Mouse (Mus musculus) lung, adult 10 weeks (tissue): ENCODE measurements around the gene Olfr686. TPM values are rescaled to one million over a fixed set of nuclear protein-coding genes. Genes with fewer than 3 reads are reported as not detected.

Source experiments
- polyA plus RNA-seq: library from polyadenylated mRNA; stranded (reverse); fragments of 350-450 nt; fragmentation: Illumina TruSeq; extraction: RNeasy Lipid Tissue Mini Kit (QIAGEN cat#74804); gene quantifications from one replicate; pipeline ENCODE4 v1.2.3, GENCODE M21; 2014; ENCODE audit warnings: low read depth, low replicate concordance; ENCODE audit not compliant: insufficient read depth

Olfr686 gene
- not detected for polyA plus RNA-seq

DNA sequence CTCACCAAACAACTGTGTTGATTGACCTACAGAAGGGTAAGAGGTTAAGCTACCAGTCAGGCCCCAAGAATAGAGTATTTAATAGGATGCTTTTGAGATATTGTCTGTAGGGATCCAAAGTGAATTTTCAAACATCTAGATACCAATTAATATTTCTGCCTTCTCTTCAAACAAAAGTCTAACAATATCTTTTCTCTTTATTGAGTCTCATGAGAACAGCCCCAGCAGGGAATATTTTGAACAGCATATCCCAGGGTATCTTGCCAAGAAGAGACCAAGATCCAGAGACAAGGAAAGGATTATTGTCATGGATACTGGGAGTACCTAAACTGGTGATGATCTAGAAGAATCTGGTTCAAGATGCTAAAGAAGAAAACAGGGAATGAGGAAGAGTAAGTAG is at the start of gene Olfr686:
Olfr686 (minus strand) TSS at position 101 of the 400 bp plus-strand sequence.

DNA sequence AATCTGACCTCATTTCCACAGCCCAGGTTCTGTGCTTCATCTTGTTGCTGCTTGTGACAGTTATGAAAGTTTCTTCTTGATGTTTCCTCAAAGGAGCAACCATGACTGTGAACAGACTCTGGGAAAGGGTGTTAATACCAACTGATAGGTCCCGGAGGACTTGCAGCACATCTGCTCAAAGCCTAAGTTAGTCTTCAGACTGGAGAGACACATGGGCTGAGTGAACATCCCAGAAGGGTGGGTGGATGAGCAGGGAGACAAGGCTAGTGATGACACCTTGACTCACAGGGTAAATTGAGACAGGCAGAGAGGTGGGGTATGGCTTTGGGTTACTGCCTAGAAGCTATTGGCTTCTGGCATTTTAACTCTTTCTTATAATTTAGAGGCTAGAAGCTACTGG is 21.4 kb downstream of the Olfr686 start, which contains the start of gene Olfr685:
Olfr685 (minus strand) TSS at position 101 of the 400 bp plus-strand sequence.

DNA sequence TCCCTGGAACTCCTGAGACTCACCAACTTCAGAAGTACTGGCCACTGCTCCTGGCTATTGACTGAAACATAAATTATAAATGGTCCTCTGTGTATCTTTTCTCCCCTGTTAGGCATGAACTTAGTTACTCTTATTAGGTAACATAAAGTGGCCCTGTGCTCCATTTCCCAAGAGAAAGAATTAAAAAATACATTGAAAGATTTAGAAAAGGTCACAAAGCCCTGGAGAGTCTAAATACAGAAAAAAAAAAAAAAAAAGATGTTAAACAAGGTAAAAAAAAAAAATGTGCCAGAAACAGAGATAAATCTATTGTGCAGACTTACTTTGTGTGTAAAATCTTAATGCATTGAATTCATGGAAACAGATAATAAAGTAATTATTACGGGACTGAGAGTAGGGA is 43.7 kb downstream of the Olfr686 start, which contains the start of gene Olfr684:
Olfr684 (minus strand) TSS at position 101 of the 400 bp plus-strand sequence.

Other genes with a start within 250 kb of the Olfr686 start
- gene Olfr670, start 244.9 kb downstream of the Olfr686 start, polyA plus RNA-seq: not detected
- not detected for gene Olfr671, start 228.4 kb downstream of the Olfr686 start, polyA plus RNA-seq
- not detected for gene Olfr672, start 205.5 kb downstream of the Olfr686 start, polyA plus RNA-seq
- gene Olfr675, start 179.0 kb downstream of the Olfr686 start, polyA plus RNA-seq: not detected
- not detected for gene Olfr676, start 174.8 kb downstream of the Olfr686 start, polyA plus RNA-seq
- not detected for gene Olfr677, start 156.1 kb downstream of the Olfr686 start, polyA plus RNA-seq
- gene Olfr678, start 143.0 kb downstream of the Olfr686 start, polyA plus RNA-seq: not detected
- gene Olfr679, start 126.3 kb downstream of the Olfr686 start, polyA plus RNA-seq: not detected
- not detected for gene Olfr680-ps1, start 114.7 kb downstream of the Olfr686 start, polyA plus RNA-seq
- not detected for gene Olfr681, start 90.6 kb downstream of the Olfr686 start, polyA plus RNA-seq
- not detected for gene Olfr683, start 60.5 kb downstream of the Olfr686 start, polyA plus RNA-seq
- not detected for gene Olfr684, start 43.8 kb downstream of the Olfr686 start, polyA plus RNA-seq
- gene Olfr685, start 21.5 kb downstream of the Olfr686 start, polyA plus RNA-seq: not detected
- gene Olfr688, start 80.6 kb upstream of the Olfr686 start, polyA plus RNA-seq: not detected
- not detected for gene Olfr689, start 103.7 kb upstream of the Olfr686 start, polyA plus RNA-seq
- gene Olfr690, start 126.6 kb upstream of the Olfr686 start, polyA plus RNA-seq: not detected
- not detected for gene Olfr691, start 134.8 kb upstream of the Olfr686 start, polyA plus RNA-seq
- gene Olfr692, start 160.7 kb upstream of the Olfr686 start, polyA plus RNA-seq: not detected
- not detected for gene Gm5901, start 167.6 kb upstream of the Olfr686 start, polyA plus RNA-seq
- 12.5 TPM for gene Fam160a2, start 192.6 kb upstream of the Olfr686 start, polyA plus RNA-seq
- gene Cnga4, start 197.1 kb upstream of the Olfr686 start, polyA plus RNA-seq: not detected
- not detected for gene Cckbr, start 218.2 kb upstream of the Olfr686 start, polyA plus RNA-seq